ENCODE assay signal across 12 mouse cellular contexts in genomic region chr9:62407357-62408146, GRCm38 (mm10).
DNase-seq lines count a peak whose midpoint lies in the region; ATAC-seq and TF ChIP-seq lines count a peak whose summit lies in the region.
"Had no signal": no experiment of that assay in that cellular context is flagged by ENCODE, and none has a peak within 500 bp of the region (broad histone marks: within the 10 kb centered on the region; RNA-seq: fewer than 3 reads in every experiment).

No protein-coding gene starts in this region.

- WGBS in lung, postnatal 0 days: 50% methylated on average over 5 of the region's 5 CpGs
- 82% methylated on average over 5 of the region's 5 CpGs for whole genome bisulfite sequencing in hindbrain, embryonic 16.5 days

- H3K36me3 ChIP-seq in lung, postnatal 0 days (ENCODE audit: insufficient read depth, low read length): no peaks in the 10 kb centered on the region
- H3K36me3 ChIP-seq in hindbrain, embryonic 16.5 days (ENCODE audit: control insufficient read depth, insufficient read depth, low read length): no peaks in the 10 kb centered on the region
- H3K36me3 ChIP-seq: midbrain, embryonic 15.5 days; neural tube, embryonic 13.5 days; stomach, embryonic 15.5 days had no signal

- intact Hi-C loops in gastrocnemius, adult 2 months (cut with DNase I): no loop called here

- peak overlapping the region; percentile 66 for H3K27ac ChIP-seq in gastrocnemius, adult 2 months
- 0 out of 2 replicates have a peak overlapping the region, but pooled peaks have one; percentile 54 for H3K27ac ChIP-seq in lung, postnatal 0 days (ENCODE audit: low read length)
- H3K27ac ChIP-seq in hindbrain, embryonic 16.5 days (ENCODE audit: low read depth, low read length): no peak overlapping the region
- H3K27ac ChIP-seq: midbrain, embryonic 15.5 days; neural tube, embryonic 13.5 days; stomach, embryonic 15.5 days had no signal

- peak; percentile 99 for TF ChIP-seq EP300 in lung, postnatal 0 days (IDR thresholded peaks at IDR 0.05)

- H3K9me3 ChIP-seq in lung, postnatal 0 days (ENCODE audit: low read length): no peaks in the 10 kb centered on the region
- no peaks in the 10 kb centered on the region; the same call in 1 of the 2 replicates for H3K9me3 ChIP-seq in hindbrain, embryonic 16.5 days (ENCODE audit: control insufficient read depth, low read length)
- H3K9me3 ChIP-seq: midbrain, embryonic 15.5 days; neural tube, embryonic 13.5 days; stomach, embryonic 15.5 days had no signal

- no peaks in the 10 kb centered on the region for H3K27me3 ChIP-seq in lung, postnatal 0 days (replicated peaks; ENCODE audit: insufficient read depth, low read length)
- H3K27me3 ChIP-seq in hindbrain, embryonic 16.5 days (replicated peaks; ENCODE audit: control insufficient read depth, insufficient read depth, low read length): no peaks in the 10 kb centered on the region
- H3K27me3 ChIP-seq: midbrain, embryonic 15.5 days; neural tube, embryonic 13.5 days; stomach, embryonic 15.5 days had no signal

- ATAC-seq in lung, postnatal 0 days: peak; percentile 76
- ATAC-seq in hindbrain, embryonic 16.5 days: no peak
- ATAC-seq: midbrain, embryonic 15.5 days had no signal

- peak; percentile 15; the same call in 1 of the 2 replicates for TF ChIP-seq CTCF in gastrocnemius, adult 2 months (IDR thresholded peaks at IDR 0.05)
- TF ChIP-seq CTCF in lung, postnatal 0 days (IDR thresholded peaks at IDR 0.05): peak; percentile 45

- no peak overlapping the region for H3K9ac ChIP-seq in lung, postnatal 0 days (replicated peaks; ENCODE audit: low read depth)
- no peak overlapping the region for H3K9ac ChIP-seq in hindbrain, embryonic 16.5 days (ENCODE audit: low read depth, low read length)
- H3K9ac ChIP-seq: midbrain, embryonic 15.5 days; neural tube, embryonic 13.5 days; stomach, embryonic 15.5 days had no signal

- H3K4me2 ChIP-seq in lung, postnatal 0 days (replicated peaks; ENCODE audit: low read depth, low read length): no peak overlapping the region
- no peak overlapping the region for H3K4me2 ChIP-seq in hindbrain, embryonic 16.5 days (ENCODE audit: low read length)
- H3K4me2 ChIP-seq: midbrain, embryonic 15.5 days; neural tube, embryonic 13.5 days; stomach, embryonic 15.5 days had no signal

- H3K4me1 ChIP-seq in lung, postnatal 0 days (ENCODE audit: insufficient read depth, low read depth, low read length): peaks cover 3% of the 10 kb centered on the region; the same call in 1 of the 2 replicates
- no peaks in the 10 kb centered on the region for H3K4me1 ChIP-seq in hindbrain, embryonic 16.5 days (ENCODE audit: control insufficient read depth, insufficient read depth, low read depth, low read length)
- H3K4me1 ChIP-seq: midbrain, embryonic 15.5 days; neural tube, embryonic 13.5 days; stomach, embryonic 15.5 days had no signal

- no peak for DNase-seq in gastrocnemius, adult 2 months
- no peak for DNase-seq in gastrocnemius, postnatal 4 days (ENCODE audit: low spot score in 2 of 2)
- DNase-seq in 416B (ENCODE audit: low read depth): peak; percentile 91
- peak; percentile 22 for DNase-seq in c-Kit-positive CD71-positive TER-119-negative erythroid progenitor cells, embryonic 14.5 days (ENCODE audit: low read depth)
- DNase-seq in lung, postnatal 0 days (ENCODE audit: low spot score): peak; percentile 65
- no peak for DNase-seq in adrenal gland, postnatal 36 days
- DNase-seq in right cerebral cortex, postnatal 36 days (ENCODE audit: low spot score in 2 of 2): no peak
- DNase-seq: kidney, adult 11 months had no signal

- no peak overlapping the region for H3K4me3 ChIP-seq in gastrocnemius, adult 2 months
- H3K4me3 ChIP-seq in lung, postnatal 0 days (ENCODE audit: low read depth, low read length): no peak overlapping the region
- H3K4me3 ChIP-seq in hindbrain, embryonic 16.5 days (ENCODE audit: low read length): no peak overlapping the region
- H3K4me3 ChIP-seq: midbrain, embryonic 15.5 days; neural tube, embryonic 13.5 days; stomach, embryonic 15.5 days had no signal

Comparison
In these comparisons a context has a peak if more than half of its experiments do, and no peak if none do; other contexts are left out.
1. DNase-seq: peak in 416B (single experiment), c-Kit-positive CD71-positive TER-119-negative erythroid progenitor cells, embryonic 14.5 days (single experiment) and lung, postnatal 0 days (single experiment); none in gastrocnemius, adult 2 months (single experiment), gastrocnemius, postnatal 4 days (0 of 2), adrenal gland, postnatal 36 days (0 of 2) and right cerebral cortex, postnatal 36 days (0 of 2).